Mouse (Mus musculus): Measurements from ENCODE around the gene Syt7. TPM values are rescaled to one million over a fixed set of nuclear protein-coding genes. Genes with fewer than 3 reads are reported as not detected.

Syt7 gene
- polyA plus RNA-seq, 1 experiment from 2014 or later: 2.4 TPM

- Histone ChIP-seq H3K4me3 (ENCODE audit: low read depth, low read length) (no peak overlapping the region), H3K4me2 (replicated peaks; ENCODE audit: low read depth, low read length) (no peak overlapping the region), H3K27me3 (ENCODE audit: control insufficient read depth, insufficient read depth, low read length) (no peaks in the 10 kb centered on the region), H3K9ac (ENCODE audit: low read depth, low read length) (no peak overlapping the region), H3K27ac (ENCODE audit: low read depth, low read length) (no peak overlapping the region), H3K4me1 (replicated peaks; ENCODE audit: control insufficient read depth, insufficient read depth, low read length) (no peaks in the 10 kb centered on the region), H3K36me3 (ENCODE audit: control insufficient read depth, insufficient read depth, low read length) (no peaks in the 10 kb centered on the region), H3K9me3 (ENCODE audit: control insufficient read depth, low read length) (no peaks in the 10 kb centered on the region)
- no peak for DNase-seq (ENCODE audit: low spot score)
- WGBS: 81% methylated on average over 10 of the region's 10 CpGs
- ATAC-seq (ENCODE audit: low FRiP score): 0 out of 2 replicates have a peak, but pooled peaks have one; percentile 16
These were observed 15.5 kb downstream of the Syt7 start for GRCm38 (mm10) chr19:10404424-10404823.

- DNase-seq (ENCODE audit: low spot score): no peak
- Histone ChIP-seq H3K4me2 (replicated peaks; ENCODE audit: low read depth, low read length) (no peak overlapping the region), H3K36me3 (ENCODE audit: control insufficient read depth, insufficient read depth, low read length) (no peaks in the 10 kb centered on the region), H3K4me3 (ENCODE audit: low read depth, low read length) (no peak overlapping the region), H3K9me3 (ENCODE audit: control insufficient read depth, low read length) (no peaks in the 10 kb centered on the region), H3K4me1 (replicated peaks; ENCODE audit: control insufficient read depth, insufficient read depth, low read length) (no peaks in the 10 kb centered on the region), H3K27me3 (ENCODE audit: control insufficient read depth, insufficient read depth, low read length) (no peaks in the 10 kb centered on the region), H3K27ac (ENCODE audit: low read depth, low read length) (no peak overlapping the region), H3K9ac (ENCODE audit: low read depth, low read length) (no peak overlapping the region)
- 63% methylated on average over 2 of the region's 2 CpGs for WGBS
- no peak for ATAC-seq (ENCODE audit: low FRiP score)
These were observed 16.0 kb downstream of the Syt7 start for GRCm38 (mm10) chr19:10404911-10405310.

- Histone ChIP-seq H3K27ac (ENCODE audit: low read depth, low read length) (peak overlapping the region; percentile 27; the same call in 1 of the 2 replicates), H3K9ac (ENCODE audit: low read depth, low read length) (0 out of 2 replicates have a peak overlapping the region, but pooled peaks have one; percentile 1)
- peak; percentile 95 for DNase-seq (ENCODE audit: low spot score)
These were observed 24.9 kb downstream of the Syt7 start for GRCm38 (mm10) chr19:10413701-10414242.

GRCm38 (mm10) chr19:10415508-10415907, 26.6 kb downstream of the Syt7 start:
- no peaks in the 10 kb centered on the region for H3K27me3 ChIP-seq (ENCODE audit: control insufficient read depth, insufficient read depth, low read length)
- no peak overlapping the region for H3K4me3 ChIP-seq (ENCODE audit: low read depth, low read length)
- H3K9ac ChIP-seq (ENCODE audit: low read depth, low read length): no peak overlapping the region
- H3K27ac ChIP-seq (ENCODE audit: low read depth, low read length): no peak overlapping the region
- no peak overlapping the region for H3K4me2 ChIP-seq (replicated peaks; ENCODE audit: low read depth, low read length)
- 84% methylated on average over 5 of the region's 5 CpGs for WGBS
- H3K9me3 ChIP-seq (ENCODE audit: control insufficient read depth, low read length): no peaks in the 10 kb centered on the region
- ATAC-seq (ENCODE audit: low FRiP score): no peak
- DNase-seq (ENCODE audit: low spot score): no peak
- peaks cover 4% of the 10 kb centered on the region; the same call in 1 of the 2 replicates for H3K4me1 ChIP-seq (replicated peaks; ENCODE audit: control insufficient read depth, insufficient read depth, low read length)
- H3K36me3 ChIP-seq (ENCODE audit: control insufficient read depth, insufficient read depth, low read length): no peaks in the 10 kb centered on the region

More at GRCm38 (mm10) chr19:10413701-10414242, 24.9 kb downstream of the Syt7 start:
- peaks cover 4% of the 10 kb centered on the region; the same call in 1 of the 2 replicates for H3K4me1 ChIP-seq (replicated peaks; ENCODE audit: control insufficient read depth, insufficient read depth, low read length)
- ATAC-seq (ENCODE audit: low FRiP score): peak; percentile 90
- H3K4me2 ChIP-seq (replicated peaks; ENCODE audit: low read depth, low read length): peak overlapping the region; percentile 32
- no peaks in the 10 kb centered on the region for H3K9me3 ChIP-seq (ENCODE audit: control insufficient read depth, low read length)
- H3K4me3 ChIP-seq (ENCODE audit: low read depth, low read length): peak overlapping the region; percentile 4
- no peaks in the 10 kb centered on the region for H3K27me3 ChIP-seq (ENCODE audit: control insufficient read depth, insufficient read depth, low read length)
- H3K36me3 ChIP-seq (ENCODE audit: control insufficient read depth, insufficient read depth, low read length): no peaks in the 10 kb centered on the region
- 1% methylated on average over 18 of the region's 19 CpGs for WGBS

- H3K9me3 ChIP-seq (ENCODE audit: control insufficient read depth, low read length): no peaks in the 10 kb centered on the region
- peaks cover 7% of the 10 kb centered on the region for H3K4me1 ChIP-seq (replicated peaks; ENCODE audit: control insufficient read depth, insufficient read depth, low read length)
- H3K4me3 ChIP-seq (ENCODE audit: low read depth, low read length): no peak overlapping the region
- H3K4me2 ChIP-seq (replicated peaks; ENCODE audit: low read depth, low read length): no peak overlapping the region
- no peaks in the 10 kb centered on the region for H3K36me3 ChIP-seq (ENCODE audit: control insufficient read depth, insufficient read depth, low read length)
- ATAC-seq (ENCODE audit: low FRiP score) (no peak), DNase-seq (ENCODE audit: low spot score) (no peak)
- H3K27ac ChIP-seq (ENCODE audit: low read depth, low read length): no peak overlapping the region
- H3K9ac ChIP-seq (ENCODE audit: low read depth, low read length): no peak overlapping the region
- no peaks in the 10 kb centered on the region for H3K27me3 ChIP-seq (ENCODE audit: control insufficient read depth, insufficient read depth, low read length)
- WGBS: 70% methylated on average over 8 of the region's 8 CpGs
These were observed 28.0 kb downstream of the Syt7 start for GRCm38 (mm10) chr19:10416889-10417288.

GRCm38 (mm10) chr19:10417436-10417835, 28.5 kb downstream of the Syt7 start:
- no peak overlapping the region for H3K4me3 ChIP-seq (ENCODE audit: low read depth, low read length)
- H3K9me3 ChIP-seq (ENCODE audit: control insufficient read depth, low read length): no peaks in the 10 kb centered on the region
- WGBS: 75% methylated on average over 12 of the region's 12 CpGs
- no peak overlapping the region for H3K27ac ChIP-seq (ENCODE audit: low read depth, low read length)
- no peak overlapping the region for H3K9ac ChIP-seq (ENCODE audit: low read depth, low read length)
- H3K4me2 ChIP-seq (replicated peaks; ENCODE audit: low read depth, low read length): no peak overlapping the region
- H3K27me3 ChIP-seq (ENCODE audit: control insufficient read depth, insufficient read depth, low read length): no peaks in the 10 kb centered on the region
- H3K4me1 ChIP-seq (replicated peaks; ENCODE audit: control insufficient read depth, insufficient read depth, low read length): peaks cover 8% of the 10 kb centered on the region
- ATAC-seq (ENCODE audit: low FRiP score): no peak
- H3K36me3 ChIP-seq (ENCODE audit: control insufficient read depth, insufficient read depth, low read length): no peaks in the 10 kb centered on the region
- DNase-seq (ENCODE audit: low spot score): no peak

GRCm38 (mm10) chr19:10421986-10422976, 33.4 kb downstream of the Syt7 start:
- peak; percentile 67 for ATAC-seq (ENCODE audit: low FRiP score)

GRCm38 (mm10) chr19:10424751-10425150, 35.9 kb downstream of the Syt7 start:
- Histone ChIP-seq H3K27ac (ENCODE audit: low read depth, low read length) (no peak overlapping the region), H3K36me3 (ENCODE audit: control insufficient read depth, insufficient read depth, low read length) (no peaks in the 10 kb centered on the region), H3K4me3 (ENCODE audit: low read depth, low read length) (no peak overlapping the region), H3K4me1 (replicated peaks; ENCODE audit: control insufficient read depth, insufficient read depth, low read length) (peaks cover 19% of the 10 kb centered on the region; the same call in 1 of the 2 replicates), H3K27me3 (ENCODE audit: control insufficient read depth, insufficient read depth, low read length) (no peaks in the 10 kb centered on the region), H3K4me2 (replicated peaks; ENCODE audit: low read depth, low read length) (no peak overlapping the region), H3K9ac (ENCODE audit: low read depth, low read length) (no peak overlapping the region), H3K9me3 (ENCODE audit: control insufficient read depth, low read length) (no peaks in the 10 kb centered on the region)
- WGBS: 48% methylated on average over 1 of the region's 1 CpGs
- ATAC-seq (ENCODE audit: low FRiP score): no peak
- no peak for DNase-seq (ENCODE audit: low spot score)

More at GRCm38 (mm10) chr19:10421986-10422976, 33.4 kb downstream of the Syt7 start:
- no peaks in the 10 kb centered on the region for H3K36me3 ChIP-seq (ENCODE audit: control insufficient read depth, insufficient read depth, low read length)
- 2% methylated on average over 52 of the region's 53 CpGs for WGBS
- H3K27me3 ChIP-seq (ENCODE audit: control insufficient read depth, insufficient read depth, low read length): no peaks in the 10 kb centered on the region
- peak overlapping the region; percentile 57 for H3K4me2 ChIP-seq (replicated peaks; ENCODE audit: low read depth, low read length)
- H3K4me3 ChIP-seq (ENCODE audit: low read depth, low read length): peak overlapping the region; percentile 27
- H3K27ac ChIP-seq (ENCODE audit: low read depth, low read length): no peak overlapping the region
- peak overlapping the region; percentile 57; the same call in 1 of the 2 replicates for H3K9ac ChIP-seq (ENCODE audit: low read depth, low read length)
- peaks cover 17% of the 10 kb centered on the region; the same call in 1 of the 2 replicates for H3K4me1 ChIP-seq (replicated peaks; ENCODE audit: control insufficient read depth, insufficient read depth, low read length)
- peak; percentile 50 for DNase-seq (ENCODE audit: low spot score)
- no peaks in the 10 kb centered on the region for H3K9me3 ChIP-seq (ENCODE audit: control insufficient read depth, low read length)

Data from hindbrain, embryonic 11.5 days (tissue).